In the genomic region with DNA sequence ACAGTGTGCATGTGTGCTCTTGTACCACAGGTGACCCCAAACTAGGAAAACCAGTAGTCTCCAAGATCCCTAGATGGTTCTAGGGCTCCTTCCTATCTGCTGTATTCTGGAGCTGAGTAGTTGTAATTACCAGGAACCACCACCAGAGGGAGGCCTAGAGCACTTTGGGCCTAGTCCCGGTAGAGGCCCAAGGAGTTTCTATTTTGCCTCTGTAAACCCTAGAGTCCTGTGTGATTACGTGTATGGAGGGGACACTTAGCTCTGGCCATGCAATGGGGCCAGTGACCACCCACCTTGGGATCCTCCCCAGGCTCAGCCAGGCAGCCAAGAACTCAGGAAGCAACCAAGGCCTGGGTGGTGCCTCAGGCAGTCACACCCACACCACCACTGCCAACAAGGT, we compare ENCODE assay signal across 8 mouse cellular contexts. TPM values are rescaled to one million over a fixed set of nuclear protein-coding genes. Genes with fewer than 3 reads are reported as not detected.
A peak's percentile ranks its signal among the peaks of the same experiment; 100 is the strongest.
DNase-seq lines count a peak whose midpoint lies in the region; ATAC-seq and TF ChIP-seq lines count a peak whose summit lies in the region.

No protein-coding gene starts in this region.

- no peak overlapping the region for H3K9ac ChIP-seq in embryonic facial prominence, embryonic 15.5 days
- peak overlapping the region; percentile 51; the same call in 1 of the 2 replicates for H3K9ac ChIP-seq in heart, embryonic 15.5 days

- H3K4me1 ChIP-seq in bone marrow macrophage, adult 2 months (ENCODE audit: control insufficient read depth, insufficient read depth, low read length), result peaks cover 15% of the 10 kb centered on the region
- peaks cover 40% of the 10 kb centered on the region for H3K4me1 ChIP-seq in embryonic facial prominence, embryonic 15.5 days
- H3K4me1 ChIP-seq in heart, embryonic 15.5 days (replicated peaks), result peaks cover 38% of the 10 kb centered on the region

- H3K4me2 ChIP-seq in embryonic facial prominence, embryonic 15.5 days (replicated peaks), result no peak overlapping the region
- no peak overlapping the region for H3K4me2 ChIP-seq in heart, embryonic 15.5 days

- H3K27me3 ChIP-seq in embryonic facial prominence, embryonic 15.5 days, result no peaks in the 10 kb centered on the region
- no peaks in the 10 kb centered on the region for H3K27me3 ChIP-seq in heart, embryonic 15.5 days

- no peak for TF ChIP-seq POLR2A in bone marrow macrophage, adult 2 months (IDR thresholded peaks at IDR 0.05; ENCODE audit: borderline replicate concordance, low read depth, low read length)

- peak; percentile 80 for DNase-seq in ES-CJ7 (ENCODE audit: low read depth, low spot score)
- peak; percentile 63 for DNase-seq in large intestine, adult 2 months (ENCODE audit: low read depth, low spot score)
- DNase-seq in lung, postnatal 10 days, result peak; percentile 92
- DNase-seq in retina, adult 2 months (ENCODE audit: low read depth, low spot score), result peak; percentile 58
- DNase-seq in thymus, postnatal 4 days, result peak; percentile 90

- 0 out of 2 replicates have a peak, but pooled peaks have one; percentile 4 for ATAC-seq in embryonic facial prominence, embryonic 15.5 days (ENCODE audit: insufficient number of reproducible peaks, low FRiP score, low TSS enrichment, low read depth)
- ATAC-seq in heart, embryonic 15.5 days (replicated peaks; ENCODE audit: insufficient number of reproducible peaks, insufficient read depth, low FRiP score, low read depth), result no peak

- WGBS in embryonic facial prominence, embryonic 15.5 days, result 6% methylated on average over 2 of the region's 2 CpGs
- WGBS in heart, embryonic 15.5 days, result 7% methylated on average over 2 of the region's 2 CpGs
- WGBS in large intestine, adult 2 months, result 1% methylated on average over 2 of the region's 2 CpGs

- H3K4me3 ChIP-seq in bone marrow macrophage, adult 2 months (ENCODE audit: insufficient read depth, low read length), result peak overlapping the region; percentile 30; the same call in 1 of the 2 replicates
- no peak overlapping the region for H3K4me3 ChIP-seq in embryonic facial prominence, embryonic 15.5 days (replicated peaks)
- H3K4me3 ChIP-seq in heart, embryonic 15.5 days, result peak overlapping the region; percentile 8; the same call in 1 of the 2 replicates

- peak; percentile 69 for TF ChIP-seq CTCF in bone marrow macrophage, adult 2 months (IDR thresholded peaks at IDR 0.05; ENCODE audit: low read depth, low read length)

- peaks cover 50% of the 10 kb centered on the region for H3K36me3 ChIP-seq in embryonic facial prominence, embryonic 15.5 days
- peaks cover 55% of the 10 kb centered on the region for H3K36me3 ChIP-seq in heart, embryonic 15.5 days

- no peak overlapping the region for H3K27ac ChIP-seq in bone marrow macrophage, adult 2 months (ENCODE audit: insufficient read depth, low read depth, low read length)
- no peak overlapping the region for H3K27ac ChIP-seq in embryonic facial prominence, embryonic 15.5 days (replicated peaks)
- peak overlapping the region; percentile 40; the same call in 1 of the 2 replicates for H3K27ac ChIP-seq in heart, embryonic 15.5 days

- no peaks in the 10 kb centered on the region for H3K9me3 ChIP-seq in embryonic facial prominence, embryonic 15.5 days (replicated peaks)
- no peaks in the 10 kb centered on the region for H3K9me3 ChIP-seq in heart, embryonic 15.5 days (replicated peaks)

RNA-seq across cellular contexts. Expression of gene Sh3bp1, which starts 3.7 kb away (rescaled TPM):
- 158 and 180 TPM in 2 replicates for polyA plus RNA-seq in bone marrow macrophage, adult 2 months (2012; ENCODE audit: insufficient read depth, insufficient read length, missing spikeins)
- 56.7 and 68.1 TPM in 2 replicates for polyA plus RNA-seq in embryonic facial prominence, embryonic 15.5 days (2015; fragmentation: Nextera tagmentation; extraction: Ambion mirVana)
- polyA plus RNA-seq in heart, embryonic 15.5 days (2015; fragmentation: Nextera tagmentation; extraction: Ambion mirVana), result 15.1 and 24.5 TPM in 2 replicates
- polyA plus RNA-seq in large intestine, adult 2 months (2012; rRNA removed), result 24.7 and 35.2 TPM in 2 replicates

RNA-seq across cellular contexts. Expression of gene Gm49510, which starts 3.8 kb away (rescaled TPM):
- polyA plus RNA-seq in bone marrow macrophage, adult 2 months (2012; ENCODE audit: insufficient read depth, insufficient read length, missing spikeins), result not detected in 2 replicates
- polyA plus RNA-seq in embryonic facial prominence, embryonic 15.5 days (2015; fragmentation: Nextera tagmentation; extraction: Ambion mirVana), result 0.71 and 0.85 TPM in 2 replicates
- polyA plus RNA-seq in heart, embryonic 15.5 days (2015; fragmentation: Nextera tagmentation; extraction: Ambion mirVana), result 0.53 TPM in 1 of 2 replicates, not detected in the other
- polyA plus RNA-seq in large intestine, adult 2 months (2012; rRNA removed), result 0.11 and 0.14 TPM in 2 replicates

RNA-seq across cellular contexts. Expression of gene Pdxp, which starts 10.5 kb away (rescaled TPM):
- 1.7 and 2.3 TPM in 2 replicates for polyA plus RNA-seq in bone marrow macrophage, adult 2 months (2012; ENCODE audit: insufficient read depth, insufficient read length, missing spikeins)
- polyA plus RNA-seq in embryonic facial prominence, embryonic 15.5 days (2015; fragmentation: Nextera tagmentation; extraction: Ambion mirVana), result 17.3 and 19.9 TPM in 2 replicates
- polyA plus RNA-seq in heart, embryonic 15.5 days (2015; fragmentation: Nextera tagmentation; extraction: Ambion mirVana), result 16.2 and 20.4 TPM in 2 replicates
- 3.6 and 4.0 TPM in 2 replicates for polyA plus RNA-seq in large intestine, adult 2 months (2012; rRNA removed)

RNA-seq across cellular contexts. Expression of gene Lgals1, which starts 23.3 kb away (rescaled TPM):
- 1,085 and 1,245 TPM in 2 replicates for polyA plus RNA-seq in bone marrow macrophage, adult 2 months (2012; ENCODE audit: insufficient read depth, insufficient read length, missing spikeins)
- polyA plus RNA-seq in embryonic facial prominence, embryonic 15.5 days (2015; fragmentation: Nextera tagmentation; extraction: Ambion mirVana), result 2,635 and 2,725 TPM in 2 replicates
- 806 and 862 TPM in 2 replicates for polyA plus RNA-seq in heart, embryonic 15.5 days (2015; fragmentation: Nextera tagmentation; extraction: Ambion mirVana)
- 233 and 310 TPM in 2 replicates for polyA plus RNA-seq in large intestine, adult 2 months (2012; rRNA removed)

RNA-seq across cellular contexts. Expression of gene Gga1, which starts 26.3 kb away (rescaled TPM):
- 68.7 and 76.5 TPM in 2 replicates for polyA plus RNA-seq in bone marrow macrophage, adult 2 months (2012; ENCODE audit: insufficient read depth, insufficient read length, missing spikeins)
- polyA plus RNA-seq in embryonic facial prominence, embryonic 15.5 days (2015; fragmentation: Nextera tagmentation; extraction: Ambion mirVana), result 56.0 and 62.0 TPM in 2 replicates
- 39.7 and 48.4 TPM in 2 replicates for polyA plus RNA-seq in heart, embryonic 15.5 days (2015; fragmentation: Nextera tagmentation; extraction: Ambion mirVana)
- 62.7 and 72.9 TPM in 2 replicates for polyA plus RNA-seq in large intestine, adult 2 months (2012; rRNA removed)
